Mouse (Mus musculus) ovary, postnatal 36 days (tissue): ENCODE measurements around the gene Wipf1.

ENCODE experiments used
- DNase-seq: peaks from one replicate; pipeline ENCODE4 v3.0.0; 2022; ENCODE audit warnings: low spot score, mixed read lengths

Wipf1 gene

DNA sequence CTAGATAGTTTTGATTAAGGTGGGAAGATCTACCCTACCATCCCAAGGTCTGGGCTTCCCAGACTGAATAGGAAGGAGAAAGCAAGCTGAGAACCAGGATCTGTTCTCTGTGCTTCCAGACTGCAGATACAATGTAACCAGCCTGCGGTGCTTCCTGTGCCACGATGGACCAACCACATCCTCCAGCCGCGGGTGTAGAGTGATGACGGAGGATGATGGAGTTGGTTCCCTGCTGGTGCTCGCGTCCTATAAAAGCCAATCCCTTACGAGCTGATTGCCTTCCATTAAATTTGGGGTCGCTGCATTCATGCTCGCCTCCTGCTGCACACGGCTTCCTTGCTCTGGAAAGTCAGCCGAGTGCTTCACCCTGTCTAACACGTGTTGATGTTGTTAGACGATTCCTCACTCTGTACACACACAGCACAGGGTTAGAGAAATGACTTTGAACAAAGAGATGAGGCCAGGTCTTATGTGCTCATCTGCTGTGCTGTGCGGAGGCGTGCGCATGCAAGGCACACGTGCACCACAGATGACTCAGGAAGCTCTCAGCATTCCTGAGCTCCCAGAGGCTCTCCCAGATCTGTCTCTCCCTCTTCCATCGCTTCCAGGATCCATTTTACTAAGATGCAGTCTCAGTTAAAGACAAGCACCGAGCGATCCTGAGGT is 100.6 kb downstream of the Wipf1 start:
- no peak for DNase-seq

DNA sequence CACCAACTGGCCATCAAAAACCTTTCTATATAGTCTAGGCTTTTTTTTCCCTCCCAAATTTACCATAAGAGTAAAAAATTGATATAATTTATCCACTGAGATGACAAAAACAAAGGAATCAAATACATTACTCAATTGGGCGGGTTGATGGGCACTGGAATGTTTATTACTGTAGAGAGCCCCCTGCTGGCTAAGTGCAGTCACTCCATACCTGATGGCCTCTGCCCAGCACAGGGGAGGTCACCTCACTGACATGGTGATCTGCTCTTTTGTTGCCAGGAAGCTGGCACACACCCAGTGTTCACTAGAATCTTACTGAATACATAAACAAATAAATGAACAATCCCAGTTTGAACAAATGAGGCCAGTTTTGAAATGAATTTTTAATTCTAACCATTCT is 102.2 kb downstream of the Wipf1 start:
- peak; percentile 22 for DNase-seq

DNA sequence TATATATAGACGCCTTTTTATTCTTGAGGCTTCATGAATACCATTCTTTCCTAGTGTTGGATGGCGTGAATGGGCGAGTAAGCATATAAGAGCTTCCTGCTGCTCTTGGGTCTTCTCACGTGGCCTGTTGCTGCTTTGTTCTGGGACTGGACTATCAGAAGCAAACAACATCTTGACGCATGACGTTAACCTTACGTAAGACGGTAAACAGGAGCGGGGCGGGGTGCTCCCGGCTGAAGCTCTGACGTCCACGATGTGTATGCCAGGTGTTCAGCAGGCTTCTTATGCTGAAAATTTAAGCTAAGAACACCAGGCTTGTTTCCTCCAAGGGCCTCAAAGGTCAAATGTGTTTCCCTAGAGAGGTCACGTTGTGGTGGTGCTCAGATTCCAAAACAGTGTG is 103.7 kb downstream of the Wipf1 start:
- DNase-seq: no peak

DNA sequence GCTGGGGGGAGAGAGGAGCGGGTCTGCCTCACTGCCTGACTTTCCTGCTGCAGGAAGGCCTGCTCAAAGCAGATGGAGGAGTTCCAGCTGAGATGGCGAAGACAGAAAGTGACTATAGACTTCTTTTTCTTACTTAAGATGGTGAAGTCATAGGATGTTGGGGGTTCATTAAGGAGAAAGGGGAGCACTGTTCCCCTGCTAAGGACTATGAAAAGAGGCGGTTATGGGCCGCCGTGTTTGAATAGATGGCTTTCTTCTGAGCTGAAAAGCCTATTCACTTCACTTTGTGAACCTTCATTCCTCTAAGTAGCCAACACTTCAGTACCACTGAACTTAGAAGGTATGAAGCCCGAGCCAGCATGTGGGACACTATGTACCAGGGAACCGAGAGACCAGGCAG is 109.8 kb downstream of the Wipf1 start:
- no peak for DNase-seq

DNA sequence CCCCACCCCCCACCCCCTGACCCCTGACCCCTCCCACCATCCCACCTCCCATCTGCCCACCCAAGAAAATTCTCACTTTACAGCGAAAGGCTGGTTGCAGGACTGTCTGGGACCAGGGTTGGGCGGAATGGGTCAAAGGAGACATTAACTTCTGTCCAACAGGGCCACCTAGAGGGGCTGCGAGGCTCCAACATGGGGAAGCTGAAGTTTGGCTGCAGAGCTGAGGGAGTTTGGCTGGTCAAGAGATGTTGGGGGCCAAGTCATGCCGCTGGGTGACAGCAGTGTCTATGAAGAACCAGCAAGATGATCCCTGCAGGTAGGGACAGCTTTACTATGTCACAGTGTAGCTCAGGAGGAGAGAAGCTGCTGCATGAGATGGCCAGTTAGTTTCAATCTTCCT is 110.2 kb downstream of the Wipf1 start:
- peak; percentile 38 for DNase-seq

DNA sequence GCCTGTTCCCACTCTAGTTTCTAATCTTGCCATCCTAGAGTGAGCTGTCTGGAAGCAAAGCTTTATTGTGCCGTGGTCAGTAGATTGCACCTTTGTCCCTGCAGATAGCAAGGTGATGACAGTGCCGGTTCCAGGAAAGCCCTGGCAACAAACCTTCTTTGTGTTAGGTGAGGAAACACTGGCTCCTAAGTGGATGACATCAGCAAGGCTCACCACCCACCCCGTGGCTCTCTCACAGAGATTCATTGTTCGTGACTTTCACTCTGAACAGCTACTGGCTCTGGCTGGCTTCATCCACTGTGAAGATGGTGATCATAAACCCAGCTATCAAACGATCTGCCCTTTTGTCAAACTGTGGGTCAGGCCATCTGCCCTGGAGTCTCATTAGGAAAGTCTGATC is 113.6 kb downstream of the Wipf1 start:
- DNase-seq: no peak

DNA sequence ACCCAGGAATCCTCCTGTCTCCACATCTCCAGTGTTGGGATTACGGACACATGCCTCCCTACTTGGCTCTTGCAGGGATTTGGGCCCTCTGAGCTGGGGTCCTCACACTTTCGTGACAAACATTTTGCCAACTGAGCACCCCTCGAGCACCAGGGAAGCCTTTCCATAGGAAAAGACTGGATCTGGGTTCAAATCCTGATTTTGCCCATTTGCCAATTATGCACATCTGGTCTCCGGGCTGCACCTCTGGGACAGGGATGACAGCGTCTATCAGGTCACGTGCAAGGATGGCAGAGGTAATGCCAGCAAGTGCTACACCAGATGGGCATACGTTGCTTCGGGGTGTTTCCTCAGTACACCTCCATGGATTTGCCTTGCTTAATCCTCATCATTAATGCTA is 119.5 kb downstream of the Wipf1 start:
- no peak for DNase-seq

DNA sequence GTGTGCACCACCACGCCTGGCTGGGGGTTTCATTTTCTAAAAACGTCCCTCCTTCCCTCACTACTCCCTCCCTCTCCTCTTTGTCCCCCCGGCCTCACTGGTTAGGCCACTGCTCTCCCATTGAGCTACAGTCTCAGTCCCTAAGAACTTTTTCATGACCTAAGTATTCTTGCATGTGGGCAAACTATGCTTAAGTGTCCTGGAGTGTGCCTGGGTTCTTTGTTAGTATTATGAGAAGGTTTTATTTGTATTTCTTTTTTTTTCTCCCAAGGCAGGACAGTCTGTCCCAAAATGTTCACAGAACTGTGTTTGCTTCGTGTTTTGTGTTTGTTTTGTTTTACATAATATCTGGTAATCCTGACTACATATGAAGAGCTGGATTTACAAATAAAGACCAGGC is 121.9 kb downstream of the Wipf1 start:
- no peak for DNase-seq

DNA sequence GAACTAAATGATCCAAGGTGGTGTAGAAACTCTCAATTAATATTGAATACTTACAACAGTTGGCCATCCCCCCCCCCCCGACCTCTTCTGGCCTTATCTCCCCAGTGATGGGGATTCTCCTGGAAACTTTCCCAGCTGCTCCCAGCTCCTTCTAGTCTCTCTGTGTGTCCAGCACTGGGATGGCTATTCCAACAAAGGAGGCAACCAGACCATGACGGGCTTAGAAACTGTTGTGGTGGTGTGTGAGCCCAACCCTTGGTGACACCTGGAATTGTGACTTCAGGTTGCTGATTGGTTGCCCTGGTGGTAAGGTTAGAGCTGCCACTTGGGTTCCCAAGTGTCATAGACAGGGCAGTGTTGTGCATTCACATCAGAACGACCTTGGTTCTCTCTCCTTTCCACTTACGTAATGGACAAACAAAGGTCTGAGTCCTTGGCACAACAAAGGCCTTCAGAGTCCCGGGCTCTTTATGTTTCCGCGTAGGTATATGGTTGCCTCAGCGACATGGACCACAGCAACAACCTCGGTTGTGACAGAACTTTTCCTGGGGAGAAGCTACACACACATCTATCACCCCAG is 123.1 kb downstream of the Wipf1 start:
- no peak for DNase-seq

DNA sequence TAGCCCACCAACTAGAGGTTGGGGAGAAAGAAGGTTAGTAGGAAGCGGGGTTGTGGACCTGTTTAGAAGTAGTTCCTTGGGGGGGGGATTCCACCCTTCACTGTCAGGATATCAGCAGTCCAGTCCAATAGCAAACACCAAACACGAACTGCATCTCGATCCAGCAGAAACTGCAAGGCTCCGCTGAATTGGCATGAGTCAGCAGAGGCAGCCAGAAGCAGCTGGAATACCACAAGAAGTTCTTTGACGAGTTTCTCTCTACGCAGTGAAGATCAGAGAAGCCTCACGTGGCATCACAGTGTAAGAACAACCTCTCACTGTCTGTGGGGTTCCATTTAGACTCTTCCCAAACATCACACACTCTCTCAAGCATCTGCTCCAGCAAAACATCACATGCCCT is 124.6 kb downstream of the Wipf1 start:
- no peak for DNase-seq

DNA sequence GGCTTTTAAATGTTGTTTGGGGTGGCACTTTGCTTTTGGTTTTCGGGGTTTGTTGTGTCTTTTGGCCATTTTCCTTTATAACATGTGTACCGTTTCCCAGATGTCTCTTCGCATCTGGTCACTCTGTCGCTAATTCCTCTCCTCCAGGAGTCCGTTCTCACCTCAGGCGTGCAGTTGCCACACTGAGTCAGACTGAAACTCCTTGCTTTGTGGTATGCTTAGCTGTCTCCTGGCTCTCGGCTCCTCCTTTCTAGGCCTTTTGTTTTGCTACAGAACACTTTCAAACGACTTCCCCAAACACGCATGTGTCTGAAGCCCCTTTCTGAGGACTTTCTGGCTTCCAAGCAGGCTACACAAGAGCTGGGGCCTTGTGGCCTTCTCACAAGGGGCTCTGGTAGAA is 125.1 kb downstream of the Wipf1 start:
- DNase-seq: no peak

DNA sequence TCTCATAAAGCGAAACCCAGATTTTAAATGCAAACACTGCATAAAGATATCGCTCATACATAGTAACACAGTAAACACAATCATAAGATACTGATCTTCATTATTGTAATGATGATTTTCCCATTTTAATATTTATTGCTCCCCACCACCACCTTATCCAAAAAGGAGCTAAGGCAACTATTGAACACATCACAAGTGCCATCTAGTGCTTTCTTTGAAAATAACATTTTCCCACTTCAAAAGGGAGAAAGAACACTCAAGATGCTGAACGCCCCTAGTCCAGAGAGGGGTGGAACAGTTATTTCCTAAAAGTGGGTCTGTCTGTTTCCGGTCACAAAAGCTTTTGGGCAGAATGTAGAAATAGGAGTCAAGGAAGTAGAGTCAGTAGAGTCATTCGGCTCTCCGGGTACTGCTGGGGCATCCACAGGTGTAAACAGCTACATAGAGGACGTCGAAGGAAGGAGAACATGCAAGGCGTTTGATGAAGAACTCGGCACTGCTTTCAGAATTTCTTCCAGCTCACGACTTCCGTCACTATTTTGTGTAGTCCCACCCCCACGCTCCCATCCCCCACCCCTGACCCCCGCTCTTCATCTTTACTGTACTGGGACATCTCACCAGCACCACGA is 126.0 kb downstream of the Wipf1 start:
- DNase-seq: no peak

DNA sequence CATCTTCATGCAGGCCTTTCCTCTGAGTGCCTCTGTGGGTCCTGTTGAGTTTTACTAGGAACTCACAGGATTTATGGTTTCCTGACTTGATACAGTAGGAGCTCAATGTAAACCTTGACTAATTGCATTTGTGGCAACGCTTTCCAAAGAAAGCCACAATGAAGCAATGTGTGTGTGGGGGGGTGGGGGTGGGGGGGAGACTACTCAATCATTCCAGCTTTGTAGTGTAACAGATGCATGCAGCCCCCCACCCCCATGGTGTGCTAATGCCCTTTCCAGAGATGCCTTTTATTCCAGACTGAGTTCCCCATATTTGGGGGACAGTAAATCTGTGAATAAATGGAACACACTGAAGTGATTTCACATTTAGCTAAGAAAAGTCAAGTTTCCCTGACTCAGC is 127.8 kb downstream of the Wipf1 start:
- no peak for DNase-seq

DNA sequence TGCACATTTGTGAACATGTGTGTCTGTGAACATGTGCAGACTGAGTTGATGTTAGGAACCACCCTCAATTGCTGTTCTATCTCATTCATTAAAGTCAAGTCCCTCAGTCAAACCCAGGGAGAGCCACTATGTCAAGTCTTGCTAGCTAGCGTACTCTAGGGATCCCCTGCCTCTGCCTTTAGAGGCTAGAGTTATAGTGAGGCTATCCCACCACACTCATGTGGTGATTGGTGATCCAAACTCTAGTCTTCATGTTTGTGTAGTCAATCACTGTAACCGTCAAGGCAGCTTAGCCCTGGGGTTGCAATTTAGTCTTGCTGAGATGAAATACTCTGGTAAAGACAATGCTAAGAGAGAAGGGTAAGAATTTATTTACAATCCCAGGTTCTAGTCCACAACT is 132.1 kb downstream of the Wipf1 start:
- no peak for DNase-seq

DNA sequence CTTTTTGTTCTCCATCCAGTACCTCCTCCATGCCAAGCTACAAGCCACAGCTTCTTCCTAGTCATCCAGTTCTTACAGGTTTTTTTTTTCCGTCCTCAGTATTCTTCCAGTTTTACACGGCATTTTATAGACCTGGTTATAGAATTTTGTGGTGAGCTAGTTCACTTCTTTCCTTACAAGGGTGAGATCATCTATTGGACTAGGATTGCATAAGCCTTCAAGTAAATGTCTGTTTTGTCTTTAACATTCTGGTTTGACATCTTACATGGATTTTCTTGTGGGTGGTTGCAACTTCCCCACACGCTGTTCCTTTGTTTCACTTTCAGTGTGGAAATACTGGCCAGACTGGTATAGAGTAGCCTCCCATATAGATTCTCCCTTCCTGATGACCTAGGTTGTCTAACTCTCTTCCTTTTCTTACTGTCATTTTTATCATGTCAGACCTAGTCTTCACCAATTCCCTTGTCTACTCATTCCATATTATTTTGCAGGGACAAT is 132.7 kb downstream of the Wipf1 start:
- DNase-seq: no peak

DNA sequence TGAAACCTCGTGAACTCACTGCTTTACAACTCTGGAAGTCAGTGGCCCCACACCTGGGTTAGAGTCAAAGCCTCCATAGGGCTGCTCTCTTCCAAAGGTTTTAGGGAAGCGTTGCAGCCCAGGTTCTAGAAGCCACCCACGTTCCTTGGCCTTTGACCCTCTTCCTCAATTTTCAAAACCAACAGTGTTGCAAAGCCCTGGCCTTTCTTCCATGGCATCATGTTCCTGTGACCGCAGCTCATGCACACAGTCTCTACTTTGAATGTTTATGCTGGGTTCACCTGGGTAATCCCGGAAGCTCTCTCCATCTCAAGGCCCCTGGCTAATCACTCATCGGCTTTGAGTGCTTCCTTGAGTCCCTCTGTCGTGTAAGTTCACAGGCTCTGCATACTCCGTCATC is 134.0 kb downstream of the Wipf1 start:
- DNase-seq: no peak

DNA sequence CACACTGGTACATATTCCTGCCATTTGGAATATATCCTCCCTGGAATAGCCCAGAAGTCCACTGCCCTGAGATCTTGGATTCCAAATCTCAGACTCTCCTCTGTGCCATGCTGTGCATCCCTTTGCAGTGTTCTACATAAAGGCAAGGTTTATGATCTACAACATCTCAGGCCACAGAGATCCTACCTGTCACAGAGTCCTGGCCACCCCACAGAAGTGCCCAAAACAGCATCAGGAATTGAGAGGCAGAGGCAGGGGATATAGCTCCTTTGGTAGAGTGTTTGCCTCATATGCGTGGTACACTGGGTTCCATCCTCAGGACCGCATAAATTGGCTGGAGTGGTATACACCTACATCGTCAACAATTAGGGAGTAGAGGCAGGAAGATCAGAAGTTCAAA is 135.1 kb downstream of the Wipf1 start:
- no peak for DNase-seq

DNA sequence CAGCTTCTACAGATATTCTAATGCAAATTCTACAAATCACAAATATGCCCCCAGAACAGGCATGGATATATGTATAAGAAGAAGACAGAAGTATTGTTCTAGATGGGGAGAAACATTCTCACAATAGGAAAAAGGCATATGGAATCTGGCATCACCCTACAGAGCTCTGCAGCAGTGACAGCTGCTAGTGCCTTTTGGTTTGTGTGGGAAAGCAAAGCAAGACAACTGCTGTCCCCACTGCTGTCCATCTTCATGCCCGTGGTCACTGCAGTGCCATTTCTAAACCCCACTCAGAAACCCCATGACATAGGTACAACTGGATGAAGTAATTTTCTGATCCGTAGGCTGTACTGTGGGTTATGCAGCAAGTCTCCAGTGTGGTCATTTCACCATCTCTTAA is 136.8 kb downstream of the Wipf1 start:
- no peak for DNase-seq

DNA sequence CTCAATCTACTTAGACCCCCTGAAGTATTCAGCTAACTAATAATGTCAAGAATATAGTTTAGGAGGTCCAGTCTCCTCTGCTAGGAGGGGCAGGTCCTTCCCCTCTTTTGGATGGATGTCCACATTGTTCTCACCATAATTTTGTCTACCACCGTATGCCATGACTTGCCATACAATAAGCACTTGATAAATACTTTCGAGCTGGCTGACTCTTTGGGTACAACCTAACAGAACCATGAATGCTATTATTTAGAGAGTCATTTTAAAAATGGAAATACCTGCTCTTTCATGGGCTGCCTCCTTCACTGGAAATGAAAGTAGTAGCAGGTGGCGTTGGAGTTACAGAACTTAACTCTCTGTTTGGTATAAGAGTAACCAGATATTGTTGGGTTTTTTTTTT is 139.6 kb downstream of the Wipf1 start:
- DNase-seq: no peak

DNA sequence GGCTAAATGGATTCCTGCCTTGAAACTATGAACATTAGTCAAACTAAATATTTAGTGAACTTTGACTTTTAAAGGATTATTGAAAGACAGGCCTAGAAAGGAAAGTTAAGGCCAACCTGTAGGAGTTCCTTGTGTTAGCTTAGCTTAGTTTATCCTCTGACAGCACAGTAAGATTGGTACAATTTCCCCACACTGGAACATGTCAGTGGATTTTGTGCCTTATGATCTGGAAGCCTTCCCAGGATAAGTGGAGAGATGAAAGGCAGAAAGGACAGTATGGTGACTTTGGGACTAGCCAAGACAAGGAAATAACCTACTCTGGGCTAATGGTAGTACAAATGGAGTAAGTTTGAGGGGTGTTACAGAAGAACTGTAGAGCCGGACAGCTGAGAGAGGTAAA is 141.7 kb downstream of the Wipf1 start:
- no peak for DNase-seq

DNA sequence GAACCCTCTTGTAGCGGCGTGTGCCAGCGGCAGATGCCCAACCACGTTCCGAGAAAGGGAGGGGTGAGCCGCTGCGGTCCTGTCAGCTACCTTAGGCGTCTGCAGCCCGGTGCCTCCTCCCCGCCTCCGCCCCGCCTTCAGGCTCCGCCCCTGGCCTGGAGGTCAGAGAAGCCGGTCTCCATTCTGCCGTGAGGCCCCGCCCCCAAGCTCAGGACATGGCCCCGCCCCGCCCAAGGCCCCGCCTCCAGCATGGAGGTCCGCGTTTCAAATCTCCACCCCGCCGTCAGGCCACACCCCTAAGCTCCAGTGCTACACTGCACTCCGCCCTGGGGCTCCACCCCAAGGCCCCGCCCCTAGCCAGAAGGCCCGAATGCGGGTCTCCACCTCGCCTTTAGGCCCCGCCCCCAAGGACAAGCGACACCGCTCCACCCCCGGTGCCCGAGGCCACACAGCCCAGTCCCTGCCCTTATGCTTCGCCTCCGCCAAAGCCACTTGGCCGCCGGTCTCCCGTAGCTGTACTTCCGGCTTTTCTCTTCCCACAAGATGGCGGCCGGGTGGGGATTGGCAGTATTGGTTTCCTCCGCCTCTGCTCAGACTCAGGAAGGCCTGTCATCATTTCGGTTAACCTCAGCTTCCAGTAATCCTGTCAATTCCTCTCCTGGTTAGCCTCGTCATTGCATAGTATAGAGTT is 143.0 kb downstream of the Wipf1 start, which contains the start of gene Gpr155:
Gene Gpr155, minus strand, starts transcription at position 217 of the 691 bp plus-strand sequence.
- DNase-seq: peak; percentile 100

DNA sequence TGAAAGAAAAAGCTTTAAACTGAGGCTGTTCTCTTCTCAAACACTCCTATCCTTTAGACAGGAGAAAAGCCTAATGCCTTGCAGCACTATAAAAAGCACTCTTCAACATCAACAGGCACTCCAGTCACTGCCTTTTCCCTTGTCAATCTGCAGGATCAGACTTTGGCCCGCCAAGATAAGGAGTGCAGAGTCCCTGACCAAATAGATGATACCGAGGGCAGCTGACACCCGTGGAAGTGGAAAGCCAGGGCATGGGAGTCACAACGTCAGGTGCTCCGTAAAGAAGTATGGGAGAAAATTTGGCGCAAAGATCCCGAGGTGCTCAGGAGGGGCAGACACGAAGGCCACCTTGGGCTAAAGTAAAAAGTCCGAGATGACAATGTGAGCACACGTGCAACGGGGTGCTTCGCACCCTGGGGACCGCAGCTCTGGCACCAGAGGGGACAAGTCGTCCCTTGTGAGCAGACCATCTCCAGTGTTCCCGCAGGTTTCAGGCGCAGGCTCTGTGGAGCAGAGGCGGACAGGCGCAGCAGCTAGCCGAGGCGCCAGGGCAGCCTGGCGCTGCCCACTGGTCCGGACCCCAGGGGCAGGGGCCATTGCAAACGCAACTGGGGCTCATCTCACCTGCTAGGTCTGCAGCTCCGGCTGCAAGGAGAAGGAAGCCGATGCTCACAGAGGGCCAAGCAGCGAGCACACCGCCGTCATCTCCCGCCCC is 143.7 kb downstream of the Wipf1 start:
- DNase-seq: no peak
